Comparison of ENCODE assay signal across 9 mouse cellular contexts in the genomic region with DNA sequence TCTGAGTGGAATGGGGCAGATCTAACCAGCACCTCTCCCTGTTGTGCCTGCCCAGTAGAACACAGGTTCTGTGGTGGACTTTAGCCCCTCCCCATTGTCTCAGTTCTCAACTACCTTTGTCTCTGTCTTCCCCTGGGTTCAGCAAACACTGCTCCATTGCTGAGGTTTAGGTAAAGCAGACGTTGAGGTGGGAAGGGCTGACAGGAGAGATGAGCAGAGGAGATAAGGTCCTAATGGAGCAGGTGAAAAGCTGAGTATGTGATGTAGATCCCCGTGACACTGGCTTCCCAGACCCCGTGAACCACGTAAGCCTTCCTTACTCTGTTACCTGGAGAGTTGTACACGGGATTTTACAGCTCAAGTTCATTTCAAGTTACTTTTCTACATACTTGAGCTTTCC.
DNase-seq lines count a peak whose midpoint lies in the region; ATAC-seq and TF ChIP-seq lines count a peak whose summit lies in the region.
"Had no signal": no experiment of that assay in that cellular context is flagged by ENCODE, and none has a peak within 500 bp of the region (broad histone marks: within the 10 kb centered on the region; RNA-seq: fewer than 3 reads in every experiment).

No protein-coding gene starts in this region.

- no peak for ATAC-seq in lung, embryonic 15.5 days (ENCODE audit: borderline replicate concordance, extremely low read depth, low FRiP score, low TSS enrichment)
- no peak for ATAC-seq in limb, embryonic 12.5 days (ENCODE audit: insufficient number of reproducible peaks, insufficient read depth, low FRiP score, low TSS enrichment, low read depth)
- ATAC-seq in stomach, embryonic 14.5 days (ENCODE audit: insufficient number of reproducible peaks, insufficient read depth, low FRiP score, low read depth) = no peak

- no peak for TF ChIP-seq POLR2A in cerebellum, adult 2 months (IDR thresholded peaks at IDR 0.05; ENCODE audit: borderline replicate concordance, insufficient read depth, low read length)

- peaks cover 3% of the 10 kb centered on the region; the same call in 1 of the 2 replicates for H3K4me1 ChIP-seq in cerebellum, adult 2 months (ENCODE audit: control insufficient read depth, insufficient read depth, low read length)
- peaks cover 80% of the 10 kb centered on the region for H3K4me1 ChIP-seq in lung, embryonic 15.5 days
- peaks cover 73% of the 10 kb centered on the region for H3K4me1 ChIP-seq in limb, embryonic 12.5 days (replicated peaks)
- H3K4me1 ChIP-seq in stomach, embryonic 14.5 days (ENCODE audit: control insufficient read depth, insufficient read depth, low read length) = peaks cover 29% of the 10 kb centered on the region

- H3K27ac ChIP-seq in cerebellum, adult 2 months (ENCODE audit: insufficient read depth, low read length) = no peak overlapping the region
- peak overlapping the region; percentile 48; the same call in 1 of the 2 replicates for H3K27ac ChIP-seq in lung, embryonic 15.5 days
- peak overlapping the region; percentile 59; the same call in 1 of the 2 replicates for H3K27ac ChIP-seq in limb, embryonic 12.5 days
- no peak overlapping the region for H3K27ac ChIP-seq in stomach, embryonic 14.5 days (ENCODE audit: low read length)

- peaks cover 10% of the 10 kb centered on the region for H3K36me3 ChIP-seq in lung, embryonic 15.5 days
- H3K36me3 ChIP-seq in limb, embryonic 12.5 days = peaks cover 50% of the 10 kb centered on the region
- H3K36me3 ChIP-seq in stomach, embryonic 14.5 days (ENCODE audit: control insufficient read depth, insufficient read depth, low read length) = peaks cover 8% of the 10 kb centered on the region; the same call in 1 of the 2 replicates

- peak overlapping the region; percentile 74 for H3K4me2 ChIP-seq in lung, embryonic 15.5 days
- H3K4me2 ChIP-seq in limb, embryonic 12.5 days = peak overlapping the region; percentile 63
- H3K4me2 ChIP-seq in stomach, embryonic 14.5 days (replicated peaks; ENCODE audit: low read depth, low read length) = peak overlapping the region; percentile 76

- H3K27me3 ChIP-seq in cerebellum, adult 2 months (ENCODE audit: control insufficient read depth, insufficient read depth, low read length) = no peaks in the 10 kb centered on the region
- no peaks in the 10 kb centered on the region for H3K27me3 ChIP-seq in lung, embryonic 15.5 days
- no peaks in the 10 kb centered on the region for H3K27me3 ChIP-seq in limb, embryonic 12.5 days
- no peaks in the 10 kb centered on the region for H3K27me3 ChIP-seq in stomach, embryonic 14.5 days (ENCODE audit: control insufficient read depth, insufficient read depth, low read length)

- WGBS in cerebellum, adult 2 months = 87% methylated on average over 5 of the region's 5 CpGs
- 58% methylated on average over 5 of the region's 5 CpGs for WGBS in lung, embryonic 15.5 days
- WGBS in limb, embryonic 12.5 days = 62% methylated on average over 5 of the region's 5 CpGs
- 45% methylated on average over 5 of the region's 5 CpGs for WGBS in stomach, embryonic 14.5 days

- no peaks in the 10 kb centered on the region for H3K9me3 ChIP-seq in lung, embryonic 15.5 days
- no peaks in the 10 kb centered on the region for H3K9me3 ChIP-seq in limb, embryonic 12.5 days
- H3K9me3 ChIP-seq in stomach, embryonic 14.5 days (ENCODE audit: control insufficient read depth, low read depth, low read length) = no peaks in the 10 kb centered on the region

- DNase-seq in cerebellum, adult 2 months = no peak
- DNase-seq in cerebellum, adult 11-12 months = no peak
- no peak for DNase-seq in lung, postnatal 36 days
- DNase-seq in cerebellum, postnatal 14 days = no peak
- DNase-seq in adrenal gland, postnatal 25 days = no peak
- DNase-seq: right cerebral cortex, postnatal 14 days had no signal

- H3K9ac ChIP-seq in lung, embryonic 15.5 days = no peak overlapping the region
- H3K9ac ChIP-seq in limb, embryonic 12.5 days (replicated peaks) = 0 out of 2 replicates have a peak overlapping the region, but pooled peaks have one; percentile 9
- H3K9ac ChIP-seq in stomach, embryonic 14.5 days (replicated peaks; ENCODE audit: low read depth, low read length) = no peak overlapping the region

- TF ChIP-seq CTCF in cerebellum, adult 2 months (IDR thresholded peaks at IDR 0.05; ENCODE audit: borderline replicate concordance, insufficient read depth, low read depth, low read length) = no peak

- H3K4me3 ChIP-seq in cerebellum, adult 2 months (replicated peaks; ENCODE audit: insufficient read depth, low read depth, low read length) = peak overlapping the region; percentile 24
- H3K4me3 ChIP-seq in lung, embryonic 15.5 days = peak overlapping the region; percentile 55
- H3K4me3 ChIP-seq in limb, embryonic 12.5 days (replicated peaks) = peak overlapping the region; percentile 49
- H3K4me3 ChIP-seq in stomach, embryonic 14.5 days (ENCODE audit: low read depth, low read length) = peak overlapping the region; percentile 39; the same call in 1 of the 2 replicates

Comparison
In these comparisons a context has a peak if more than half of its experiments do, and no peak if none do; other contexts are left out.
1. H3K27ac ChIP-seq: peak in lung, embryonic 15.5 days (single experiment) and limb, embryonic 12.5 days (single experiment); none in cerebellum, adult 2 months (single experiment) and stomach, embryonic 14.5 days (single experiment).
2. Peak in every context shown above with its lines, with median percentiles within 50 percentile points of each other: H3K4me3 ChIP-seq and H3K4me2 ChIP-seq.